Comparison of ENCODE assay signal across 18 mouse cellular contexts in genomic region chr7:3194531-3194930, GRCm38 (mm10). TPM values are rescaled to one million over a fixed set of nuclear protein-coding genes. Genes with fewer than 3 reads are reported as not detected.
"Had no signal": no experiment of that assay in that cellular context is flagged by ENCODE, and none has a peak within 500 bp of the region (broad histone marks: within the 10 kb centered on the region; RNA-seq: fewer than 3 reads in every experiment).

No protein-coding gene starts in this region.

- DNase-seq: midbrain, embryonic 14.5 days; thymus, adult 2 months; thymus, postnatal 25 days had no signal

- H3K4me1 ChIP-seq: midbrain, embryonic 10.5 days; midbrain, embryonic 12.5 days; neural tube, embryonic 13.5 days; neural tube, embryonic 15.5 days; stomach, embryonic 15.5 days had no signal

- H3K27me3 ChIP-seq: midbrain, embryonic 12.5 days; neural tube, embryonic 13.5 days; neural tube, embryonic 15.5 days; stomach, embryonic 15.5 days had no signal

- H3K27ac ChIP-seq: midbrain, embryonic 10.5 days; midbrain, embryonic 12.5 days; neural tube, embryonic 13.5 days; neural tube, embryonic 15.5 days; stomach, embryonic 15.5 days; stomach, postnatal 0 days had no signal

- H3K9me3 ChIP-seq: neural tube, embryonic 13.5 days; neural tube, embryonic 15.5 days; stomach, embryonic 15.5 days had no signal

- H3K36me3 ChIP-seq: midbrain, embryonic 10.5 days; midbrain, embryonic 12.5 days; neural tube, embryonic 13.5 days; neural tube, embryonic 15.5 days; stomach, embryonic 15.5 days had no signal

- H3K4me3 ChIP-seq: midbrain, embryonic 10.5 days; midbrain, embryonic 12.5 days; myocyte; neural tube, embryonic 13.5 days; neural tube, embryonic 15.5 days; stomach, embryonic 15.5 days had no signal

- H3K9ac ChIP-seq: lung, embryonic 14.5 days; midbrain, embryonic 12.5 days; neural tube, embryonic 13.5 days; neural tube, embryonic 15.5 days; stomach, embryonic 15.5 days had no signal

RNA-seq across cellular contexts. Expression of gene AU018091, which starts 25.5 kb away (rescaled TPM):
- total RNA-seq: megakaryocyte, adult 5-6 weeks; megakaryocyte-erythroid progenitor cell, adult 5-6 weeks had no signal
- polyA plus RNA-seq: lung, embryonic 14.5 days; lung, embryonic 16.5 days; midbrain, embryonic 14.5 days; midbrain, embryonic 16.5 days; neural tube, embryonic 11.5 days; neural tube, embryonic 13.5 days; neural tube, embryonic 15.5 days; small intestine, adult 2 months had no signal

RNA-seq across cellular contexts. Expression of gene Nlrp12, which starts 55.0 kb away (rescaled TPM):
- total RNA-seq: megakaryocyte-erythroid progenitor cell, adult 5-6 weeks had no signal
- polyA plus RNA-seq: lung, embryonic 14.5 days; midbrain, embryonic 10.5 days; midbrain, embryonic 12.5 days; midbrain, embryonic 14.5 days; midbrain, embryonic 16.5 days; myocyte; neural tube, embryonic 11.5 days; neural tube, embryonic 13.5 days; neural tube, embryonic 15.5 days; stomach, postnatal 0 days; urinary bladder, adult 2 months had no signal
